Comparison of ENCODE assay signal across 20 mouse cellular contexts in the genomic region with DNA sequence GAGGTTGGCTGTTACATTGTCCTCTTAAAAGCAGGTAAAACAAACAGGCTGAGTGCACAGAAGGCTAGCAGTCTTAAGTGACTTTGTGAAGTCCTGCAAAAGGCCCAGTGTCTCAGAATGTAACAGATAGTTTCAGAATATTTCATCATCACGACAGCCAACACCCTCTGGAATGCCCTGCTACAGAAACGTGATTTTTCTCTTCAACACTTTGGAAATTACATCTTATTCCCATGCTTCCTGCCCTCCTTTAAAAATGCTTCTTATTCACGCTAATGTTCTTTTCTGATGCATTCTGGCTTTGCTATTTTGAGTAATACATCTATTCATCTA.
DNase-seq lines count a peak whose midpoint lies in the region; ATAC-seq and TF ChIP-seq lines count a peak whose summit lies in the region.
"Had no signal": no experiment of that assay in that cellular context is flagged by ENCODE, and none has a peak within 500 bp of the region (broad histone marks: within the 10 kb centered on the region; RNA-seq: fewer than 3 reads in every experiment).

No protein-coding gene starts in this region.

- H3K4me1 ChIP-seq in lung, postnatal 0 days (ENCODE audit: insufficient read depth, low read depth, low read length), result no peaks in the 10 kb centered on the region
- H3K4me1 ChIP-seq in embryonic fibroblast, embryonic 13.5 days (ENCODE audit: control insufficient read depth, insufficient read depth, low read length), result peaks cover 3% of the 10 kb centered on the region; the same call in 1 of the 2 replicates
- H3K4me1 ChIP-seq in forebrain, embryonic 16.5 days (replicated peaks; ENCODE audit: control insufficient read depth, insufficient read depth, low read length), result peaks cover 12% of the 10 kb centered on the region
- H3K4me1 ChIP-seq in thymus, adult 2 months (replicated peaks; ENCODE audit: control insufficient read depth, insufficient read depth, low read length), result no peaks in the 10 kb centered on the region
- H3K4me1 ChIP-seq: liver, embryonic 13.5 days; lung, embryonic 15.5 days had no signal

- H3K9me3 ChIP-seq in lung, postnatal 0 days (ENCODE audit: low read length), result no peaks in the 10 kb centered on the region
- no peaks in the 10 kb centered on the region for H3K9me3 ChIP-seq in forebrain, embryonic 16.5 days (ENCODE audit: control insufficient read depth, low read length)
- H3K9me3 ChIP-seq: embryonic facial prominence, embryonic 10.5 days; G1E; limb, embryonic 12.5 days; liver, embryonic 13.5 days; lung, embryonic 15.5 days had no signal

- no peak overlapping the region for H3ac ChIP-seq in myocyte (ENCODE audit: control insufficient read depth, insufficient read length)

- ATAC-seq in lung, postnatal 0 days, result no peak; the same call in 1 of the 2 replicates
- no peak for ATAC-seq in forebrain, embryonic 16.5 days
- ATAC-seq: CD4-positive, CD25-positive, alpha-beta regulatory T cell, adult 4 months; inflammation-experienced regulatory T-cells, adult 6 months had no signal

- H3K4me2 ChIP-seq in lung, postnatal 0 days (replicated peaks; ENCODE audit: low read depth, low read length), result 0 out of 2 replicates have a peak overlapping the region, but pooled peaks have one; percentile 17
- peak overlapping the region; percentile 40 for H3K4me2 ChIP-seq in forebrain, embryonic 16.5 days (ENCODE audit: low read length)
- H3K4me2 ChIP-seq in myocyte (ENCODE audit: low read depth), result peak overlapping the region; percentile 54
- H3K4me2 ChIP-seq: limb, embryonic 12.5 days; liver, embryonic 13.5 days; lung, embryonic 15.5 days had no signal

- no peaks in the 10 kb centered on the region for H3K79me2 ChIP-seq in myocyte (ENCODE audit: control insufficient read depth, insufficient read depth)

- DNase-seq in lung, postnatal 0 days (ENCODE audit: low spot score), result peak; percentile 23
- DNase-seq in lung, postnatal 25 days (ENCODE audit: low spot score), result no peak
- DNase-seq in thymus, adult 2 months, result no peak
- no peak for DNase-seq in thymus, postnatal 14 days
- DNase-seq: adrenal gland, postnatal 10 days; cerebellum, adult 18-20 months; gastrocnemius, postnatal 25 days; heart, postnatal 10 days; liver, embryonic 13.5 days had no signal

- no peaks in the 10 kb centered on the region for H3K27me3 ChIP-seq in lung, postnatal 0 days (replicated peaks; ENCODE audit: insufficient read depth, low read length)
- H3K27me3 ChIP-seq in forebrain, embryonic 16.5 days (replicated peaks; ENCODE audit: control insufficient read depth, insufficient read depth, low read length), result no peaks in the 10 kb centered on the region
- H3K27me3 ChIP-seq in myocyte (ENCODE audit: control insufficient read depth, insufficient read depth, insufficient read length), result no peaks in the 10 kb centered on the region
- H3K27me3 ChIP-seq in thymus, adult 2 months (ENCODE audit: control insufficient read depth, insufficient read depth, low read length), result no peaks in the 10 kb centered on the region
- H3K27me3 ChIP-seq: limb, embryonic 12.5 days; liver, embryonic 13.5 days; lung, embryonic 15.5 days had no signal

- H3K4me3 ChIP-seq in lung, postnatal 0 days (ENCODE audit: low read depth, low read length), result no peak overlapping the region
- no peak overlapping the region for H3K4me3 ChIP-seq in embryonic fibroblast, embryonic 13.5 days (ENCODE audit: insufficient read depth, low read length)
- H3K4me3 ChIP-seq in forebrain, embryonic 16.5 days (replicated peaks; ENCODE audit: low read length), result no peak overlapping the region
- no peak overlapping the region for H3K4me3 ChIP-seq in myocyte
- H3K4me3 ChIP-seq in thymus, adult 2 months (ENCODE audit: control insufficient read depth, insufficient read depth, low read length), result no peak overlapping the region
- H3K4me3 ChIP-seq: embryonic facial prominence, embryonic 10.5 days; erythroblast, embryonic 14.5 days; layer of hippocampus, adult 2 months; limb, embryonic 12.5 days; liver, embryonic 13.5 days; lung, embryonic 15.5 days had no signal

- 25% methylated on average over 3 of the region's 3 CpGs for WGBS in lung, postnatal 0 days
- WGBS in forebrain, embryonic 16.5 days, result 14% methylated on average over 3 of the region's 3 CpGs
- 84% methylated on average over 3 of the region's 3 CpGs for WGBS in thymus, adult 2 months

- H3K36me3 ChIP-seq in lung, postnatal 0 days (ENCODE audit: insufficient read depth, low read length), result no peaks in the 10 kb centered on the region
- H3K36me3 ChIP-seq in forebrain, embryonic 16.5 days (ENCODE audit: control insufficient read depth, insufficient read depth), result no peaks in the 10 kb centered on the region
- no peaks in the 10 kb centered on the region for H3K36me3 ChIP-seq in myocyte (ENCODE audit: control insufficient read depth, insufficient read depth)
- no peaks in the 10 kb centered on the region for H3K36me3 ChIP-seq in thymus, adult 2 months (ENCODE audit: control insufficient read depth, insufficient read depth, low read length)
- H3K36me3 ChIP-seq: embryonic facial prominence, embryonic 10.5 days; G1E; limb, embryonic 12.5 days; liver, embryonic 13.5 days; lung, embryonic 15.5 days had no signal

- no peak overlapping the region for H3K9ac ChIP-seq in lung, postnatal 0 days (replicated peaks; ENCODE audit: low read depth)
- no peak overlapping the region for H3K9ac ChIP-seq in forebrain, embryonic 16.5 days (replicated peaks; ENCODE audit: low read depth, low read length)
- H3K9ac ChIP-seq: limb, embryonic 12.5 days; liver, embryonic 13.5 days; lung, embryonic 15.5 days had no signal

- TF ChIP-seq POLR2A in embryonic fibroblast, embryonic 13.5 days (IDR thresholded peaks at IDR 0.05; ENCODE audit: low read depth, low read length), result no peak
- TF ChIP-seq POLR2A in myocyte (IDR thresholded peaks at IDR 0.05; ENCODE audit: insufficient read length, low read depth), result no peak
- no peak for TF ChIP-seq POLR2A in thymus, adult 2 months (IDR thresholded peaks at IDR 0.05; ENCODE audit: control insufficient read depth, extremely low read depth, insufficient read depth, low read length, poor library complexity)

- no peak overlapping the region for H3K27ac ChIP-seq in lung, postnatal 0 days (ENCODE audit: low read length)
- H3K27ac ChIP-seq in embryonic fibroblast, embryonic 13.5 days (ENCODE audit: insufficient read depth, low read length), result peak overlapping the region; percentile 68
- H3K27ac ChIP-seq in forebrain, embryonic 16.5 days (ENCODE audit: low read length), result peak overlapping the region; percentile 31; the same call in 1 of the 2 replicates
- H3K27ac ChIP-seq in thymus, adult 2 months (ENCODE audit: control insufficient read depth, insufficient read depth, low read length), result no peak overlapping the region
- H3K27ac ChIP-seq: layer of hippocampus, adult 2 months; limb, embryonic 12.5 days; liver, embryonic 13.5 days; lung, embryonic 15.5 days had no signal

- TF ChIP-seq EP300 in lung, postnatal 0 days (IDR thresholded peaks at IDR 0.05), result no peak

- TF ChIP-seq CTCF in lung, postnatal 0 days (IDR thresholded peaks at IDR 0.05), result no peak
- TF ChIP-seq CTCF in embryonic fibroblast, embryonic 13.5 days (IDR thresholded peaks at IDR 0.05; ENCODE audit: borderline replicate concordance, insufficient read depth, low read length), result no peak
- TF ChIP-seq CTCF in thymus, adult 2 months (IDR thresholded peaks at IDR 0.05; ENCODE audit: borderline replicate concordance, control insufficient read depth, extremely low read depth, insufficient read depth, low read length, poor library complexity), result no peak

TF ChIP-seq in myocyte, 11 proteins besides CTCF, POLR2A, EP300 and RAD21:
- TF ChIP-seq MYOG (IDR thresholded peaks at IDR 0.05; ENCODE audit: control insufficient read depth in 1 of 3, insufficient read depth in 1 of 3, insufficient read length in 2 of 3, low read depth in 2 of 3) (no peak), MAX (IDR thresholded peaks at IDR 0.05; ENCODE audit: low read depth) (no peak), USF1 (IDR thresholded peaks at IDR 0.05; ENCODE audit: low read depth) (no peak), SRF (IDR thresholded peaks at IDR 0.05; ENCODE audit: control insufficient read depth, insufficient read length, low read depth) (no peak), E2F4 (IDR thresholded peaks at IDR 0.05; ENCODE audit: insufficient read depth) (no peak), CEBPB (IDR thresholded peaks at IDR 0.05; ENCODE audit: insufficient read depth, poor library complexity, severe bottlenecking) (peak; percentile 94), REST (IDR thresholded peaks at IDR 0.05; ENCODE audit: insufficient read depth, insufficient read length) (no peak)
TF ChIP-seq in myocyte: peak in this region for 1.

Comparison
In these comparisons a context has a peak if more than half of its experiments do, and no peak if none do; other contexts are left out.
1. H3K27ac ChIP-seq: peak in embryonic fibroblast, embryonic 13.5 days (single experiment) and forebrain, embryonic 16.5 days (single experiment); none in lung, postnatal 0 days (single experiment) and thymus, adult 2 months (single experiment).
2. Peak in every context shown above with its lines, with median percentiles within 50 percentile points of each other: H3K4me2 ChIP-seq.